Mouse (Mus musculus): ENCODE measurements around the gene Ccdc126.

DNA sequence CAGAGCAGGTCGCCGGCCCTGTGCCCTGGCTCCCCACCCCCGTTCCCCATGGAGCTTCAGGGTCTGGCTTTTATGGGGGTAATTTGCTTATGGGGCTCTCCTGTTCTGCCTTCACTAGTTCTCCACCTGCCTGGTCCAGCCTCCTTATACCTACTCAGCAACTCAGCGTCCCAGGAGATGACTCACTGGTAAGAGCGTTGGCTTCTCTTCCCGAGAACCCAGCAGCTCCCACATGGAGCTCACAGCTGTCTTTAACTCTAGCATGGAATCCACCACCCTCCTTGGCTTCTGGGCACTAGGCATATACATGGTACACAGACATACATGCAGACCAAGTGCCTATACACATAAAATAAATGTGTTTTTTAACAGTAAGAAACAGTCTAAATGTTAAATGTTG is 20.1 kb downstream of the Ccdc126 start:
- no peak for TF ChIP-seq CTCF (IDR thresholded peaks at IDR 0.05; ENCODE audit: low read depth, low read length)
- TF ChIP-seq GATA1 (IDR thresholded peaks at IDR 0.05; ENCODE audit: borderline replicate concordance, low read length): no peak

All from G1E (cell line).